Mouse (Mus musculus) liver, embryonic 15.5 days (tissue): ENCODE measurements around the gene Mtmr10. TPM values are rescaled to one million over a fixed set of nuclear protein-coding genes. Genes with fewer than 3 reads are reported as not detected.

ENCODE experiments used
- ATAC-seq: fragments of 200-750 bp; cut with Nextera tagmentation; 2 replicates; pipeline ENCODE4 v1.8.0; 2017; ENCODE audit warnings: moderate number of reproducible peaks, mild to moderate bottlenecking, moderate library complexity; ENCODE audit not compliant: insufficient read depth
- H3K27ac ChIP-seq: fragments of 300-500 bp; sonication (generic); replicated peaks from 2 replicates; pipeline ENCODE4 v1.5.1; 2015; ENCODE audit warnings: mild to moderate bottlenecking, inconsistent platforms
- H3K27me3 ChIP-seq: fragments of 300-500 bp; sonication (generic); 2 replicates; pipeline ENCODE4 v1.6.1; 2015; ENCODE audit warnings: mild to moderate bottlenecking, inconsistent platforms
- H3K36me3 ChIP-seq: fragments of 300-500 bp; sonication (generic); replicated peaks from 2 replicates; pipeline ENCODE4 v1.6.1; 2015; ENCODE audit warnings: moderate library complexity, mild to moderate bottlenecking, inconsistent platforms
- H3K4me1 ChIP-seq: fragments of 300-500 bp; sonication (generic); replicated peaks from 2 replicates; pipeline ENCODE4 v1.6.1; 2015; ENCODE audit warnings: inconsistent platforms
- H3K4me2 ChIP-seq: fragments of 300-500 bp; sonication (generic); 2 replicates; pipeline ENCODE4 v1.6.1; 2015; ENCODE audit warnings: moderate library complexity, mild to moderate bottlenecking, inconsistent platforms
- H3K4me3 ChIP-seq: fragments of 300-500 bp; sonication (generic); replicated peaks from 2 replicates; pipeline ENCODE4 v1.5.1; 2015; ENCODE audit warnings: mild to moderate bottlenecking, inconsistent platforms
- H3K9ac ChIP-seq: fragments of 300-500 bp; sonication (generic); 2 replicates; pipeline ENCODE4 v1.6.1; 2015; ENCODE audit warnings: moderate library complexity, mild to moderate bottlenecking, inconsistent platforms
- H3K9me3 ChIP-seq: fragments of 300-500 bp; sonication (generic); replicated peaks from 2 replicates; pipeline ENCODE4 v1.6.1; 2016; ENCODE audit warnings: inconsistent platforms
- WGBS: fragments of 180-500 bp; shearing (Covaris S2); methylation state at CpG from one replicate; pipeline ENCODE4 v1.1.7; 2015; ENCODE audit warnings: mixed read lengths; ENCODE audit not compliant: insufficient replicate concordance; 5-methylcytosine and 5-hydroxymethylcytosine counted together
- polyA plus RNA-seq: library from polyadenylated mRNA; unstranded; fragments of >200 nt; fragmentation: Nextera tagmentation; extraction: Ambion mirVana; gene quantifications from 2 replicates; pipeline ENCODE4 v1.2.1, GENCODE M21; 2015

Mtmr10 gene
- polyA plus RNA-seq, 1 experiment from 2014 or later, result 3.0 TPM

DNA sequence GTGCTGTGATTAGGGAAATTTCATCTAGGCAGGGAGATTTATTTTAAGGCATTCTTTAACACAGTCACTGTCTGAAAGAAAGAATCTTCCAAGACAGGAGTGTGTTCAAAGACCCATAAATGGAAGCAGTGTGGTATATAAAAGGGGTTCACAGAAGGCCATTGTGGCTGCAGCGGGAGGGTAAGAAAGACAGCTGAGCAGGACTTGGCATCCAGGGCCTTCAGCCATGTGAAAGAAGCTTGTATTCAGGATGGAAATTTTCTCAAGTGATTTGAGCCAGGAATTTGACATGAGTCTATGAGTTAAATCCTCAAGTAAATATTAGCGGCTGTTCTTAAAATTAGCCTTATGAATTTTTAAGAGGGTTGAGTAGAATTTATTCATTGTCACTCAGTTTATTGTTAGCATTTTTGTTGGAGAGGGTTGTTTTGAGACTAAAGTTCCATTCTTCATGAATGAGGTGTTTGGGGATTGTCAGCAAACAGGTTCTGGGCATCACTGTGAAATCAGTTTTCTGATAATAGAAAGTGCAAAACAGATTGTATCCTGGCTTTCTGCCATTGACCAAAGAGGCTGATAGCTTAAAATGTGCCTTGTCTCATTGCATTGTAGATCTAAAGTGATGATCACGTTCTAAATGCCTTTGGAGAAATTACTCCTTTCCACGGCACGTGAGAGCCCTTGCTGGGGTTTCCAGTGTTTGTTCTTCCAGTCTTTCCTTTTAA, 9.0 kb downstream of the Mtmr10 start:
- ATAC-seq, result no peak
- H3K9me3 ChIP-seq, result no peaks in the 10 kb centered on the region
- H3K27me3 ChIP-seq, result no peaks in the 10 kb centered on the region
- H3K4me1 ChIP-seq, result no peaks in the 10 kb centered on the region; the same call in 1 of the 2 replicates
- no peak overlapping the region for H3K9ac ChIP-seq
- no peak overlapping the region for H3K4me3 ChIP-seq
- H3K36me3 ChIP-seq, result no peaks in the 10 kb centered on the region
- 74% methylated on average over 5 of the region's 5 CpGs for WGBS
- H3K27ac ChIP-seq, result no peak overlapping the region
- no peak overlapping the region for H3K4me2 ChIP-seq

DNA sequence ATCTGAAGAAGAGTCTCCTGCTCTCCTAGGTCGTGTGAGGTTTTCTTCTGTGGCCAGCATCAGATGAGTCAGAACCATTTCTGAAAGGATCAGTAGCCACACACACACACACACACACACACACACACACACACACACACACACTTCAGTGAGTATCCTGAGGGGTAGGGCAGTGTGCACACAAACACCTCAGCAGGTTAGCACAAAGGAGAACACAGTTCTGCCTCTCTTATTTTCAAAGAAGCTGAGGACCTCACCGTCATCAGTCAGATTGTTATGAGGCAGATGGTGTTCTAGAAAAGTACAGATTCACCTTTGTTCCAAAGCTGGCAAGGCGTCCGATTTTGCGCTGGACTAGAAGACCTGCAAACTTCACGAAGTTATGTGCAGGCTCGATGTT, 22.8 kb downstream of the Mtmr10 start:
- Histone ChIP-seq H3K4me3 (no peak overlapping the region), H3K27ac (no peak overlapping the region), H3K9ac (no peak overlapping the region), H3K4me2 (no peak overlapping the region), H3K9me3 (no peaks in the 10 kb centered on the region), H3K4me1 (no peaks in the 10 kb centered on the region), H3K36me3 (0 out of 2 replicates have a peak, but pooled peaks cover 4% of the 10 kb centered on the region), H3K27me3 (no peaks in the 10 kb centered on the region)
- ATAC-seq, result no peak
- WGBS, result 73% methylated on average over 7 of the region's 7 CpGs

DNA sequence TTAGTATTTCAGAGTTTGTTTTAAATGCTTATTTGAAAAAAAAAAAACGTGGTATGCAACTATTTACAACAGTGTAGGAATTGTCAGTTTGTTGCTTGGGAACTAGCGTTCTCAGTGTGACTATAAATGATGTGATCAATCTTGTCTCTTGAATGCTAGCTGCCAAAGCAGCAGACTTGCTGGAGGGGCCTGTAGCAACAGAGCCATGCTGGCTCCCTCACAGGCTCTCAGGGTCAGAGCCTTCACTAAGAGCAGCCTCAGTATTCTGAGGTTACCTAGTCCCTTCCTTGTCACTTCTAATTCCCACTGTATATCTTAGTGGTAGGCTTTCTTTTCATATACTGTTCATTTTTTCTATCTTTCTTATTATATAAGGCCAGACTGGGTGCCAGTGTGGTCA, 23.3 kb downstream of the Mtmr10 start:
- WGBS, result 55% methylated on average over 2 of the region's 2 CpGs
- H3K4me2 ChIP-seq, result no peak overlapping the region
- H3K9ac ChIP-seq, result no peak overlapping the region
- no peak for ATAC-seq
- no peaks in the 10 kb centered on the region for H3K9me3 ChIP-seq
- no peak overlapping the region for H3K27ac ChIP-seq
- H3K4me1 ChIP-seq, result no peaks in the 10 kb centered on the region
- 0 out of 2 replicates have a peak, but pooled peaks cover 4% of the 10 kb centered on the region for H3K36me3 ChIP-seq
- no peak overlapping the region for H3K4me3 ChIP-seq
- H3K27me3 ChIP-seq, result no peaks in the 10 kb centered on the region

DNA sequence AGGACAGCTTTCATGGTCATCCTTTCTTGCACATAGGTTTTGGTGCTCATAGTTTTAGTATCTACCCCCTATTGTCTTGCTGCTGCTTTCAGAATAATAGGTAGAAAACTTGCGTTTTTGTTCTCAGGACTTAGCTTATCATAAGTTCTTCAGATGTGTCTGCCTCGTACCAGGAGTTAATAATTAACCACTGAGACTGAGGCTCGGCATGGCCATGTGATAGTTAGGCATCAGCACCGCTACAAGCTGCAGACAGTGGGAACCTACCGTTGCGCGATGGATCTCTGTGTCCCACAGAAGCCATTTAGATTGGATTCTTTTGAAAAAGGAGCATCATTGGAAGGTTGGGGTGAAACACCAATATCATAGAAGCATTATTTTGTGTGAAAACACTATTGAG, 25.4 kb downstream of the Mtmr10 start:
- WGBS, result 68% methylated on average over 7 of the region's 7 CpGs
- Histone ChIP-seq H3K27me3 (no peaks in the 10 kb centered on the region), H3K4me1 (no peaks in the 10 kb centered on the region), H3K9ac (no peak overlapping the region), H3K4me3 (no peak overlapping the region), H3K9me3 (no peaks in the 10 kb centered on the region), H3K4me2 (no peak overlapping the region), H3K36me3 (0 out of 2 replicates have a peak, but pooled peaks cover 4% of the 10 kb centered on the region), H3K27ac (no peak overlapping the region)
- ATAC-seq, result no peak

DNA sequence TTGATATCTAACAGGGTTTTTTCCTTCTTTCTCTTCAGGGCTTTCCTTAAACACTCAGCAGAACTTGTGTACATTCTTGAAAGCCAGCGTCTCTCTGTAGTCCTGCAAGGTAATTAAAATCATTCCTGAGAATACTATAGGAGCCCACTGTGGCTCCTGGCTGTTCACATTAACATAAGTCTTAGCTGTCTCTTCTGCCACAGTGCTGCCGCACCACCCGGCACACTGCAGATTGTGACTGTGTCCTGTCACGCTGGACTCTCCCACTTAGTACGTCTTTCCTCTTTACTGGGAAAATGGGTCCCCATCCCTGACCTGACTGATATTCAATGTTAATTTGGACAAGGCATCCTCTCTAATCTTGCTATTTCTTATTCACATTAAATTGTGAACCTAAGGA, 33.7 kb downstream of the Mtmr10 start:
- no peak overlapping the region for H3K9ac ChIP-seq
- peaks cover 13% of the 10 kb centered on the region; the same call in 1 of the 2 replicates for H3K36me3 ChIP-seq
- no peak overlapping the region for H3K27ac ChIP-seq
- no peaks in the 10 kb centered on the region for H3K4me1 ChIP-seq
- WGBS, result 85% methylated on average over 5 of the region's 5 CpGs
- H3K4me3 ChIP-seq, result no peak overlapping the region
- no peaks in the 10 kb centered on the region for H3K27me3 ChIP-seq
- no peak for ATAC-seq
- H3K9me3 ChIP-seq, result no peaks in the 10 kb centered on the region
- H3K4me2 ChIP-seq, result no peak overlapping the region

DNA sequence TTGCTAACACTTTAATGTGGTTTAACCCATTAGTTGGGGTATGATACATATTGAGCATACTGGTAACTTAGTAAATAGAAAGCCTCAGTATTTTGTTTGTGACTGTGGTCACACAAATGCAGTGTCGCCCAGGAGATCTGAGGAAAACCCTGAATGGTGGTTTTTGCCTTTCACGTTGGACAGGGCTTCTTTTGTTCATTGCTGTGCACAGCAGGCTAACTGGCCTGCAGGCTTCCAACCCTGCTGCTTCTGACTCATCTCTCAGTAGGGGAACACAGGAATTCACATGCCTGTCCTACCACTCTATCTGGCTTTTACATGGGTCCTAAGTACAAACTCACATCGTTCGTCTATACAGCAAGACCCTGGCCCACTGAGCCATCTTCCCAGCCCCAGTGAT, 34.2 kb downstream of the Mtmr10 start:
- ATAC-seq, result no peak
- Histone ChIP-seq H3K4me3 (no peak overlapping the region), H3K27ac (no peak overlapping the region), H3K9me3 (no peaks in the 10 kb centered on the region), H3K9ac (no peak overlapping the region), H3K4me1 (no peaks in the 10 kb centered on the region), H3K4me2 (no peak overlapping the region), H3K27me3 (no peaks in the 10 kb centered on the region), H3K36me3 (peaks cover 13% of the 10 kb centered on the region; the same call in 1 of the 2 replicates)
- WGBS, result 71% methylated on average over 4 of the region's 4 CpGs

DNA sequence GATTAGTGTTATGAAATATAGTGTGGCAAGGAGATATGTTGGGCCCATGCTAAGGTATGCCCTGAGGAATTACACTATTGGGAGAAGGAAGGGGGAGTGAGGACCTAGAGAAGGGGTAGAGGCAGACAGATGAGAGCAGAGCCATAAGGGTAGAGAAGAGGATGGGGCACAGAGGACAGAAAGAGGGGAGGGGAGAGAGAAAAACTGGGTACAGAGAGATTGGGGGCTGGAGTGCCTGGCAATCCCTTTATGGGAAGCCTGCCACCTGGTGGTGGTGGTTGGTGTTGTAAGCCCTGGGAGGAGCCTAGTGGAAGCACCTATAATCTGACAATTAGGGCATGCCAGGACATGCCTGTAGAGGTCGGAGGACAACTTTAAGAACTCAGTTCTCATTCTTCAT, 39.4 kb downstream of the Mtmr10 start:
- H3K27ac ChIP-seq, result no peak overlapping the region
- H3K9me3 ChIP-seq, result no peaks in the 10 kb centered on the region
- peaks cover 6% of the 10 kb centered on the region; the same call in 1 of the 2 replicates for H3K36me3 ChIP-seq
- no peak overlapping the region for H3K9ac ChIP-seq
- no peak overlapping the region for H3K4me3 ChIP-seq
- no peaks in the 10 kb centered on the region for H3K4me1 ChIP-seq
- 11% methylated on average over 1 of the region's 1 CpGs for WGBS
- no peaks in the 10 kb centered on the region for H3K27me3 ChIP-seq
- 0 out of 2 replicates have a peak, but pooled peaks have one; percentile 31 for ATAC-seq
- H3K4me2 ChIP-seq, result no peak overlapping the region

DNA sequence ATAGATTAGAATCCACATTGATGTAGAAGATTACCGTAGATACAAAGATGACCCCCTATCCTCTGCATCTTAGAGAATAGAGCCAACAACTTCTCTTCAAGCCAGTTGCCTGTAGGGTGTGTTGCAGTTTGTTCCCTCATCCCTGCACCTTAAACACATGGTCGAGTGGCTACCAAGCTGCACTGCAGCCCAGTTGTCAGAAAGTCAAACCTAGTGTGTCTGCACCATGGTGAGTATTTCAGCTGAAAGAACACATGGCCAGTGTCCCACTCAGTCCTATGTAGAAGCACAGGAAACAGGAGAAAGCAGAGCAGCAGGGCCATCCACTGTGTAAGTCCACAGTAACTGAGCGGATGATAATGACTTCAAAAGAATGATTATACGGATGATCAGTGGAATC, 40.0 kb downstream of the Mtmr10 start:
- H3K4me3 ChIP-seq, result no peak overlapping the region

DNA sequence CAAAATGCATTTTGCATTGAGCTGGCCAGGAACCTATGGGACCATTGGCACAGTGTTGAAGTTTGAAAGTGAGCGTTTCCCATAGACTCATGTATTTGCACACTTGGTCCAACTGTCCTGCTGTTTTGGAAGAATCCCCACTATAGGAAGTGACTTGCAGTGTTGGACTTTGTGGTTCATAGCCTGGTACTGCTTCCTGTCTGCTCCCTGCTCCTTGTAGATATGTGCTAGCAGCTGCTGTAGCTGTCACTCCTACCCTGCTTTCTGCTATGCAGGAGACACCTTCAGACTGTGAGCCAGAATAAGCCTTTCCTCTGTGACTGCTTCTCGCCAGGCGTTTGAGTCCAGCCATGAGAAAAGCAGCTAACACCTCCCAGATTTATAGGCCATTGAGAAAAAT, 43.9 kb downstream of the Mtmr10 start:
- Histone ChIP-seq H3K27ac (no peak overlapping the region), H3K4me2 (no peak overlapping the region), H3K36me3 (peaks cover 13% of the 10 kb centered on the region), H3K4me3 (no peak overlapping the region), H3K9ac (no peak overlapping the region), H3K27me3 (no peaks in the 10 kb centered on the region), H3K9me3 (no peaks in the 10 kb centered on the region), H3K4me1 (no peaks in the 10 kb centered on the region)
- whole genome bisulfite sequencing, result 65% methylated on average over 3 of the region's 3 CpGs
- ATAC-seq, result no peak

More for the DNA sequence above, 40.0 kb downstream of the Mtmr10 start:
- 74% methylated on average over 4 of the region's 4 CpGs for WGBS
- H3K27ac ChIP-seq, result no peak overlapping the region
- peaks cover 6% of the 10 kb centered on the region; the same call in 1 of the 2 replicates for H3K36me3 ChIP-seq
- H3K9me3 ChIP-seq, result no peaks in the 10 kb centered on the region
- H3K4me2 ChIP-seq, result no peak overlapping the region
- H3K27me3 ChIP-seq, result no peaks in the 10 kb centered on the region
- no peak for ATAC-seq
- no peak overlapping the region for H3K9ac ChIP-seq
- no peaks in the 10 kb centered on the region for H3K4me1 ChIP-seq

DNA sequence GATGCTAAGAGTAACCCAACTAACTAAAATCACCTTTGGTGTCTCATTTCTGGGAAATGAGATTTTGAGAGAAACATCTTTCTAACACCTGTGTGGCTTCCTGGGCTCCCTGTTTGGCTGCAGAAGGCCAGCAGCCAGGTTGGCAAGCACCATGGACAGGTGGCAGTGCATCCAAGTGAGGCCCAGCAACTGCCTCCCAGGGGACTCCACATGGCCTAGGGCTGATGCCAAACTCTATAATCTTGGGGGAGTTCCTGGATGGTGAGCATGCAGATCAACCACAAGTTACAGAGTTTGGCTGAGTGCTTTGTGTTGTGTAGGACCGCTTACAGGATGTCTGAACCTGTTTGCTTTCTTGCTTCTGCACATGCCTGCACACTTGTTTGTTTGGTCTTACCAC, 45.2 kb downstream of the Mtmr10 start:
- Histone ChIP-seq H3K9me3 (no peaks in the 10 kb centered on the region), H3K27me3 (no peaks in the 10 kb centered on the region), H3K4me3 (no peak overlapping the region), H3K9ac (no peak overlapping the region), H3K36me3 (peaks cover 14% of the 10 kb centered on the region), H3K4me1 (no peaks in the 10 kb centered on the region), H3K4me2 (no peak overlapping the region), H3K27ac (no peak overlapping the region)
- ATAC-seq, result no peak
- WGBS, result 87% methylated on average over 1 of the region's 1 CpGs

DNA sequence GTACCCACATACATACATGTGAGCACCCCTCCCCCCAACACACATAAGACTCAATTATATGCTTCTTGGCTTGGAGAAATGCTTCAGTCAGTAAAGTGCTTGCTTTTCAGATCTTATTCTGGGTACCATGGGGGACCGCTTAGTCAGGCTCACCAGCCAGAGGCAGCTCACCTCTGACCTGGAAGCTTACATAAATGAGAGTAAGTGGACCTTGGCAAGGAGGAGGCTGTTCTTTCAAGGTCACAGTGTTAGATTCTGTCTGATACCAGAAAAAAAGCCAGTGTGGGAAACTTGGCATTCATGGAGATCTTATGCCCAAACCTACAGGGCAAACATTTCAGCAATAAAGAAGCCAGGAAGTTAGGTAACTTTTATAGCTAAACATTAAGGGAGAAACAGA, 60.4 kb downstream of the Mtmr10 start:
- no peak for ATAC-seq
- no peak overlapping the region for H3K27ac ChIP-seq
- 70% methylated on average over 1 of the region's 1 CpGs for WGBS
- H3K4me1 ChIP-seq, result no peaks in the 10 kb centered on the region
- H3K4me3 ChIP-seq, result no peak overlapping the region
- H3K9me3 ChIP-seq, result no peaks in the 10 kb centered on the region
- H3K36me3 ChIP-seq, result peaks cover 8% of the 10 kb centered on the region; the same call in 1 of the 2 replicates
- no peak overlapping the region for H3K4me2 ChIP-seq
- no peak overlapping the region for H3K9ac ChIP-seq
- H3K27me3 ChIP-seq, result no peaks in the 10 kb centered on the region
